Mouse (Mus musculus) thymus, adult 2 months (tissue): ENCODE data around the gene L2hgdh. TPM values are rescaled to one million over a fixed set of nuclear protein-coding genes. Genes with fewer than 3 reads are reported as not detected.

Experiments
- DNase-seq: peaks from one replicate; pipeline ENCODE4 v3.0.0; 2021
- H3K27ac ChIP-seq: fragments of 200-500 bp; 2 replicates; pipeline ENCODE4 v1.5.1; 2012; ENCODE audit warnings: low read length, control low read depth; ENCODE audit not compliant: control insufficient read depth, insufficient read depth
- H3K27me3 ChIP-seq: fragments of 200-500 bp; 2 replicates; pipeline ENCODE4 v1.6.1; 2012; ENCODE audit warnings: mild to moderate bottlenecking, low read length, moderate library complexity, mixed read lengths; ENCODE audit not compliant: control insufficient read depth, insufficient read depth
- H3K36me3 ChIP-seq: fragments of 200-500 bp; 2 replicates; pipeline ENCODE4 v1.6.1; 2012; ENCODE audit warnings: mild to moderate bottlenecking, low read length, moderate library complexity; ENCODE audit not compliant: control insufficient read depth, insufficient read depth
- H3K4me1 ChIP-seq: fragments of 200-500 bp; replicated peaks from 2 replicates; pipeline ENCODE4 v1.6.1; 2012; ENCODE audit warnings: low read length; ENCODE audit not compliant: control insufficient read depth, insufficient read depth
- H3K4me3 ChIP-seq: fragments of 200-500 bp; 2 replicates; pipeline ENCODE4 v1.5.1; 2012; ENCODE audit warnings: mild to moderate bottlenecking, low read length, control low read depth, moderate library complexity; ENCODE audit not compliant: control insufficient read depth, insufficient read depth
- CTCF ChIP-seq: fragments of 200-500 bp; IDR thresholded peaks from 2 replicates; pipeline ENCODE4 v1.5.1; 2012; ENCODE audit warnings: mild to moderate bottlenecking, control low read depth, low read length, moderate library complexity, borderline replicate concordance; ENCODE audit not compliant: control insufficient read depth, poor library complexity, insufficient read depth; ENCODE audit errors: extremely low read depth
- POLR2A ChIP-seq: fragments of 200-500 bp; IDR thresholded peaks from 2 replicates; pipeline ENCODE4 v1.6.1; 2012; ENCODE audit warnings: mild to moderate bottlenecking, low read length, control low read depth, moderate library complexity; ENCODE audit not compliant: control insufficient read depth, poor library complexity, insufficient read depth; ENCODE audit errors: extremely low read depth
- WGBS: fragments of 180-500 bp; shearing (Covaris S2); methylation state at CpG from one replicate; pipeline ENCODE4 v1.1.7; 2018; 5-methylcytosine and 5-hydroxymethylcytosine counted together
- polyA plus RNA-seq: library from polyadenylated mRNA; depleted of rRNA; stranded (reverse); fragments of >200 nt; gene quantifications from 2 replicates; pipeline ENCODE4 v1.2.3, GENCODE M21; 2012

Gene L2hgdh
- polyA plus RNA-seq, 1 experiment, result 5.0 TPM

- no peaks in the 10 kb centered on the region for H3K27me3 ChIP-seq
- no peaks in the 10 kb centered on the region for H3K4me1 ChIP-seq
- WGBS, result 97% methylated on average over 1 of the region's 1 CpGs
- no peak overlapping the region for H3K27ac ChIP-seq
- no peak for DNase-seq
- TF ChIP-seq POLR2A, result no peak
- no peak for TF ChIP-seq CTCF
- H3K36me3 ChIP-seq, result no peaks in the 10 kb centered on the region
- no peak overlapping the region for H3K4me3 ChIP-seq
Observed at GRCm38 (mm10) chr12:69730306-69730705, 5.6 kb upstream of the L2hgdh start.

- no peaks in the 10 kb centered on the region for H3K27me3 ChIP-seq
- no peak for DNase-seq
- H3K36me3 ChIP-seq, result no peaks in the 10 kb centered on the region
- H3K27ac ChIP-seq, result no peak overlapping the region
- peaks cover 2% of the 10 kb centered on the region; the same call in 1 of the 2 replicates for H3K4me1 ChIP-seq
- no peak overlapping the region for H3K4me3 ChIP-seq
- TF ChIP-seq CTCF (no peak), POLR2A (no peak)
- WGBS, result 97% methylated on average over 1 of the region's 1 CpGs
Observed at GRCm38 (mm10) chr12:69729246-69729645, 4.6 kb upstream of the L2hgdh start.

GRCm38 (mm10) chr12:69724018-69724710, 509 bp downstream of the L2hgdh start:
- no peaks in the 10 kb centered on the region for H3K27me3 ChIP-seq
- H3K4me1 ChIP-seq, result peaks cover 8% of the 10 kb centered on the region
- no peak for DNase-seq
- 3% methylated on average over 24 of the region's 24 CpGs for WGBS
- TF ChIP-seq POLR2A, result no peak
- TF ChIP-seq CTCF, result no peak
- peak overlapping the region; percentile 77 for H3K4me3 ChIP-seq
- no peaks in the 10 kb centered on the region for H3K36me3 ChIP-seq
- H3K27ac ChIP-seq, result no peak overlapping the region

- Histone ChIP-seq H3K4me3 (no peak overlapping the region), H3K27ac (no peak overlapping the region), H3K4me1 (peaks cover 8% of the 10 kb centered on the region), H3K36me3 (no peaks in the 10 kb centered on the region), H3K27me3 (no peaks in the 10 kb centered on the region)
- no peak for DNase-seq
- no peak for TF ChIP-seq CTCF
- no peak for TF ChIP-seq POLR2A
- 88% methylated on average over 2 of the region's 2 CpGs for WGBS
Observed at GRCm38 (mm10) chr12:69723376-69723775, 1.3 kb downstream of the L2hgdh start.

GRCm38 (mm10) chr12:69722857-69723256, 1.8 kb downstream of the L2hgdh start:
- DNase-seq, result no peak
- Histone ChIP-seq H3K4me3 (no peak overlapping the region), H3K27ac (no peak overlapping the region), H3K36me3 (no peaks in the 10 kb centered on the region), H3K4me1 (peaks cover 8% of the 10 kb centered on the region), H3K27me3 (no peaks in the 10 kb centered on the region)
- no peak for TF ChIP-seq POLR2A
- no peak for TF ChIP-seq CTCF
- WGBS, result 91% methylated on average over 3 of the region's 3 CpGs

GRCm38 (mm10) chr12:69713628-69714027, 11.0 kb downstream of the L2hgdh start:
- TF ChIP-seq CTCF, result no peak
- no peak for TF ChIP-seq POLR2A
- Histone ChIP-seq H3K4me3 (no peak overlapping the region), H3K27me3 (no peaks in the 10 kb centered on the region), H3K4me1 (no peaks in the 10 kb centered on the region), H3K36me3 (no peaks in the 10 kb centered on the region; the same call in 1 of the 2 replicates), H3K27ac (no peak overlapping the region)
- no peak for DNase-seq

- TF ChIP-seq CTCF, result no peak
- TF ChIP-seq POLR2A, result no peak
Observed at GRCm38 (mm10) chr12:69704799-69705458, 19.7 kb downstream of the L2hgdh start.

More at GRCm38 (mm10) chr12:69704799-69705458, 19.7 kb downstream of the L2hgdh start:
- no peak for DNase-seq
- Histone ChIP-seq H3K27ac (no peak overlapping the region), H3K27me3 (no peaks in the 10 kb centered on the region), H3K36me3 (no peaks in the 10 kb centered on the region), H3K4me3 (no peak overlapping the region), H3K4me1 (no peaks in the 10 kb centered on the region)
- WGBS, result 97% methylated on average over 11 of the region's 11 CpGs
